Mouse (Mus musculus): Measurements from ENCODE around the gene Ubc.
"Not testable (repeated sequence)": the region's sequence is repeated elsewhere in the genome, so short reads cannot be mapped to it uniquely, and the experiment has no call there.

Ubc gene

GRCm38 (mm10) chr5:125389579-125390441, at the start of gene Ubc:
Gene Ubc (minus strand): TSS chr5:125390202.
- DNase-seq, result peak; percentile 95

DNA sequence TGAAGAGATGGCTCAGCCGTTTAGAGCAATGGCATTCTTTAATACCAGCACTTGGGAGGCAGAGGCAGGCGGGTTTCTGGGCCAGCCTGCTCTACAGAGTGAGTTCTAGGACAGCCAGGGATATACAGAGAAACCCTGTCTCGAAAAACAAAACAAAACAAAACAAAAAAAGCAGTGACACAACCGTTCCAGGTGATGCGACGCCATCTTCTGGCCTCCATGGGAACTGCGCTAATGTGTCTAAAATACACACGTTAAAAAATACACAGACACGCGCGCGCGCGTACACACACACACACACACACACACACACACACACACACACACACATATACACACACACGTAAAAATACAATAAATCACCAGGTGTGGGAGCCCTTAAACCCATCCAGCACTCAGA, 44.3 kb upstream of the Ubc start:
- DNase-seq, result not testable (repeated sequence)

DNA sequence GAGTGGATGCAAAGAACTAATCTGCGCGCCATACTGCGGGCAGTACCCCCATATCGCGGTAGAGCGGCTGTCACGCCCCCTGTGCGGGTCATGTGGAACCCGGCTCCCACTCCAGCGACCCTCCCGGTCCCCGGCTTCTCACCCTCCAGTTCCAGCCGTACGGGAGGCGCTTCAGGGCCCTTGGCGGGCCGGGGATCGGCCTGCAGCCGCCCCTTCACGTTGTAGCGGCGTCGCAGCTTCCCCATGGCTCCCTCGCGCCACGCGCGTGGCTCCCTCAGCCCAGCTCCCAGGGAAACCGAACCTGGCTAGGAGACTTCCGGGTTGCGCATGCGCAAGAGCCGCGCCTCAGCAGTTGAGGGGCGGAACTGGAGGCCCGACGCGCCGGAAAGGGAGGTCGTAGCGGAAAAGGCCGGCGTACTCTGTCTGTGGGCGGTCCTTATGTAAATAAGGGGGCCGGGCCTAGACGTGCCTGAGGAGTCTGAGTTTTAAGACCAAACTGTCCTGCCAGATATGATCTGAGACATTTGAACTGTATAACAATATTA, 43.9 kb upstream of the Ubc start, which contains the start of gene Dhx37:
Dhx37 (minus strand) TSS at position 329 of the 545 bp plus-strand sequence.
- DNase-seq, result peak; percentile 97

DNA sequence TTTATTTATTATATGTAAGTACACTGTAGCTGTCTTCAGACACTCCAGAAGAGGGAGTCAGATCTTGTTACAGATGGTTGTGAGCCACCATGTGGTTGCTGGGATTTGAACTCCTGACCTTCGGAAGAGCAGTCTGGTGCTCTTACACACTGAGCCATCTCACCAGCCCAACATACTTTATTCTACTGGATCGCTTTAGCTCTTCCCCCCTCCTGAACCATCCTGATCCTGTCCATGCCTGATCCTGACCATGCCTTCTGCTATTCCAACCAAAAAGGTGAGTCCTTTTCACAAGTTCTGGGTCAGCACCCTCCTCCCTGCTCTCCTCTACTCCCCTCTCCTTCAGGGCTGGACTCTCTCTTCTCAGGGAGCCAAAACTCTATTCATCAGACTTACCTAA, 42.3 kb upstream of the Ubc start:
- not testable (repeated sequence) for DNase-seq

DNA sequence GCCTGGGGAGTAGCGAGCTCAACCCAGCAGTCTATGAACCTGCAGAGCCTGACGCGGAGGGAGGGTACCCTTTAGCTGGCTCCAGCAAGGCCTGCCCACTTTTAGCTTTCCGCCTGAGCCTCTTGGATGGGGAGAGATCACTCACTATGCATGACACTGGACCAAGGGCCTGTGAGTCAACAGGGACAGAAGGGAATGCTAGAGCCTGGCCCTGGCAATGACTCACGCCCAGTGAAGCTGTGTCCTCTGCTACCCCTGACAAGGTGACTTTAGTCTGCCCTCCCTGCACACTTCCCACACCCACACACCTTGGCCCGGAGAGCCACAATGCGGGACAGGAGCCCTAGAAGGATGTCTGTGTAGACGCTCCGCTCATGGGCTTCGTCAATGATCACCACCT, 36.3 kb upstream of the Ubc start:
- DNase-seq, result no peak

- DNase-seq, result no peak
These were observed 35.8 kb upstream of the Ubc start for GRCm38 (mm10) chr5:125425698-125426276.

DNA sequence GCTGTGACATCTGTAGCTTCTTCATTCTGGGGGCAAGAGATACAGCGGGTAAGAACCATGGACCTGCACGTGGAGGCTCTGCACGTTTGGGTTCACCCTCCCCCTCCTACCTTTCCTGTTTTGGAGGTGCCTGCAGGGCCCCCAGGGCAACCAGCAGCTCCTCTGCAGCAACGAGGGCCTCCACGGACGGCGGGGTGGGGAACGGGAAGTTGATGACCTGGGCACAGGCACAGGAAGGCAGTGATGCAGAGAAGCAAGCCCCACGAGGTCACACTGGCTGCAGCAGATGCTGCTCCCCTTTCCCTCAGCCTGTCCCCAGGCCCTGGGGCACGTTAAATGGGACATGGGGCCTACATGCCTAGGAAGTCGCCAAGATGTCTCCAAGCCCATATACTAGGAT, 29.1 kb upstream of the Ubc start:
- DNase-seq, result no peak

GRCm38 (mm10) chr5:125418636-125419035, 28.6 kb upstream of the Ubc start:
- DNase-seq, result no peak

DNA sequence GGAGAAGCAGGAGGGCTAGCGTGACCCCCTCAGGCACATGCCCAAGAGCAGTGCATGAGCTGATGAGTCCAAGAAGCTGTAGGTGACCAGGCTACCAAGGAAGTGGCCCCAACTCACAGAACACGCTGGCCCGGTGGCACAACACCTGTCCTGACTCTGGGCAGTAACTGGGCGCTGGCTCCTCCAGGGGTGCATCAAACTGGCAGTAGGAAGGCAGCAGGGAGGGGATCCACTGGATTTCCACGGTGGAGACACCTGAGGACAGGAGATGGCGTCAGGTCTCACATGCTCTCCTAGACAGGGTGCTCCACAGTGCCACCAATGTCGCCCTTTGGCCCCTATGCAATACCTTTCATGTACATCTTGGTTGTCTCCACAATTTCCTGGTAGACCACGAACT, 26.2 kb upstream of the Ubc start:
- DNase-seq, result no peak

GRCm38 (mm10) chr5:125413763-125414162, 23.8 kb upstream of the Ubc start:
- DNase-seq, result no peak

GRCm38 (mm10) chr5:125412536-125412935, 22.5 kb upstream of the Ubc start:
- DNase-seq, result not testable (repeated sequence)

- DNase-seq, result peak; percentile 80
These were observed 22.0 kb upstream of the Ubc start for GRCm38 (mm10) chr5:125411972-125412530.

DNA sequence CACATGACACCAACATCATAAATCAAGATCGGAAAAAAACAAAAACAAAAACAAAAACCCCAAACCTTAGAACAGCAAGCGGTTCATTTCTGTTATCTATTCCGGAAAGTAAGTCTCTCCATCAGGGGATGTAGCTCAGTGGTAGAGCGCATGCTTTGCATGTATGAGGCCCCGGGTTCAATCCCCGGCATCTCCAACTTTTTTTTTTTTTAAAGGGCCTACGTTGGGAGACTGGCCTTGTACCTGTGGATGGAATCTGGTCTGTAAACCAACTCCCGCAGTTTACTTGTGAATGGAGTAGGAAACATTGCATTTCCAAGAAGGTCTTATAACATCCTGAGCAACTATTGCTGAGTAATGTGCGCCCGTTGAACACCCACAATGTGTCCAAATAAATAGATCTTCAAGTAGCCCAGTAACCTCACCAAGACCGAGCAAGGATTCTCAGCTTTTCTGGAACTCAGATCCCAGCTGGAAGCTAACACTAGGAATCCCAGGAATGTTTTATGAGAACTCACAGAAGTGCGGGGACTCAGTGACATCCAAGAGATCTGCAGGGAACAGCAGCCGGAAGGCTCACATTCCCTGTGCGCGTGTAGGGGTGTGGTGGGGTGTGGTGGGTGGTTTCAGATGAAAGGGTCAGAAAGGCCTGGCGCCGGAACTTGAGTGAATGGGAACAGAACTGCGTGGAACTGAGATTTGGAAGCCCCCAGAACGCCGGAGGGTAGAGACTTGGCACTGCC, 19.5 kb upstream of the Ubc start:
- peak; percentile 34 for DNase-seq

GRCm38 (mm10) chr5:125408842-125409241, 18.8 kb upstream of the Ubc start:
- peak; percentile 86 for DNase-seq

DNA sequence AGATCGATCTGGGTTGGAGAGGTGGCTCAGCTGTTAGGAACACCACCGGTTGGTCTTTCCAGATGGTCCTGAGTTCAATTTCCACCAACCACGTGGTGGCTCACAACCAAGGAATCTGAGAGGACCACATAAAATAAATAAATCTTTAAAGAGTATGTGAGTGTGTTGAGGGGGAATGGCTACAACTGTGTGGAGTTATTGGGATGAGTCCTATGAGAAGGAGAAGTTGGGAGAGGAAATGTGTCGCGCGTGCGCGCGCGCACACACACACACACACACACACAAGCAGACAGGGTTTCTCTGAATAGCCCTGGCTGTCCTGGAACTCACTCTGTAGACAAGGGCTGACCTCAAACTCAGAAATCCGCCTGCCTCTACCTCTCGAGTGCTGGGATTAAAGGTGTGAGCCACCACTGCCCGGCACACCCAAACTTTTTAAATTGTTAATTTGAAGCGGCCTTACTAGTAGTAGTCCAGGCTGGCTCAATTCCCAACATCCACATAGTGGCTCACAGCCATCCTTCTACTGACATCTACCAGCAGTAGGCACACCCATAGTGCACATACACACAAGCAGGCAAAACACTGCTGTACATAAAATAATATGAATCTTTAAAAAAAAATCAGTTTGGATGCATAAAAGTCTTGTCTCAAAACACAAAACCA, 18.0 kb upstream of the Ubc start:
- DNase-seq, result no peak

DNA sequence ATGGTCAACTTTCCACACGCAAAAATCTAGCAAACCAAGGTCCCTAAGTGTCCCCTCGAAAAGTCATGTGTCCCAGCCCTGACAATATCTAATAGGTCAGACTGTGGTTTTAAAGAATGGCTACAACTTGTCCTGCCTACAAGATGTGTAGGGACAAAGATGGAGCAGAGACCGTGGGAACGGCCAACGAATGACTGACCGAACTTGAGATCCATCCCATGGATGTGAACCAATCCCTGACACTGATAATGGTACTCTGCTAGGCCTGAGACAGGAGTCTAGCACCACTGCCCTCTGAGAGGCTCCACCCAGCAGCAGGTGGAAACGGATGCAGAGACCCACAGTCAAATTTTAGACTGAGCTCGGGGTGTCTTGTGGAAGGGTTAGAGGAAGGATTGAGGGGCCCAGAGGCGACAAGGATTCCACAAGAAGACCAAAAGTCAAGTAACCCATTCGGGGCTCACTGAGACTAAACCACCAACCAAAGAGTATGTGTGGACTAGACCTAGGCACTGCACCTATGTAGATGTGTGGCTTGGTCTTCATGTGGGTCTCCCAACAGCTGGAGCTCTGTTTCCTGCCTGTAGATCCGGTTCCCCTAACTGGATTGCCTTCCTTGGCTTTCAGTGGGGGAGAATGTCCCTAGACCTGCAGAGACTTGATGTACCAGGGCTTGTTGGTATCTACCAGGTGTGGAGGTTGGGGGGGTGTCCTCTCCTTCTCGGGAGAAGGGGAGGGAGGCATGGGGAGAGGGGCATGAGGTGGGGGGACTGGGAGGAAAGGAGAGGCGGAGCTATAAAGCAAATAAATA, 17.2 kb upstream of the Ubc start:
- DNase-seq, result no peak

DNA sequence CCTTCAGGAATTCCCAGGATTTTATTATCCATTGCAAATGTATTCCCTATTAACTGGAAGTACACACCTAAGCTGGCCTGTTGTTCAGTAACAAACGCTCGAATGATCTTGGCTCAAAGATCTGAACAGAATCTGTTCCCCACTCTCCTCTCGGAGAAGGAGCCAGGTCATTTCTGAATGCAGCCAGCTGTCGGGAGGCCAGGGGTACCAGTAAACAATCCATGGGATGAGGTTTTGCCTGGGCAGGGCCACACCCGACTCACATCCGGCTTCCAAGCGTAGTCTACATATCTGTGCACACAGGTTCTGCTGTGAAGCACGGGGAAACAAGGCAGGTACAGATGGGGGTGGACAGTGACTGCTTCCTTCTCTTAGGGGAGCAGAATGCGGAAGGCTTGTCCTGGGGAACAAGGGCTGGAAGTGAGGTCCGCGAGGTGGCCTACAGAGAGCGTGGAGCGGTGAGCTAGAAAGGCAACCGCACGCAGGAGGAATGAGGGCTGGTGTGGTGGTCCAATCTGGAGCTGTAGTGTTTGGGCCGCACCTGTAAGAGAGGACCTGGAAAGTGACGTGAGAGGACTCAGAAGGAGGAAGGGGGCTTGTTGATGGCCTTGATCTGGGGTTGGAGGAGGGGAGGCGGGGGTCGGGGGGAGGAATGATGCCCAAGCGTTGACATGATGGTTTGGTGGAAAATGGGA, 16.5 kb upstream of the Ubc start:
- DNase-seq, result peak; percentile 79

DNA sequence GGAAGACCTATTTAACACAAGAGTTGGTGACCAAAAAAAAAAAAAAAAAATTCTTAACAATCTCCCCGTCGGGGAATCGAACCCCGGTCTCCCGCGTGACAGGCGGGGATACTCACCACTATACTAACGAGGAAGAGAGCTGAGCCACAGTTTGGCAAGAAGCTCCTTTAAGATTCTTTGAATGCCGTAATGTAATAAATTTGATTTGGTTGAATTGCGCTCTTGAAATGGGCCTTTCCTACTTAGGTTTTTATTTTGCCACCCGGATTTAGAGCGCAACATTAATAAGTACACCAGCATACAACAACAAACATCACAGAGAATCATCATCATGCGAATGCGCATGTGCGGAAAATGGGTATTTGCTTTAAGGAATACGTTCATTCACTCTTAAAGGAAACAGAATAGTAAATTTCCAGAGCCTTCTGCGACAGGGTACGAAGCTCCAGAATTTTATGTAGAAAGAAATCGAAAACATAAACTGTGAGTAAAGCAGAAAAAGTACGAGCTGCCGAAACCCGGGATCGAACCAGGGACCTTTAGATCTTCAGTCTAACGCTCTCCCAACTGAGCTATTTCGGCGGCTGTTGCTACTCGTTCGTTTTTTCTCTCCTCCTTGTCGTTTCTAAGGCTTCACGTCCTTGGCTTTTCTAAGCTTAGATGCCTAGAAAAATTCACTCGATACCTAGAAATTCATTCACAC, 15.7 kb upstream of the Ubc start:
- DNase-seq, result peak; percentile 90

DNA sequence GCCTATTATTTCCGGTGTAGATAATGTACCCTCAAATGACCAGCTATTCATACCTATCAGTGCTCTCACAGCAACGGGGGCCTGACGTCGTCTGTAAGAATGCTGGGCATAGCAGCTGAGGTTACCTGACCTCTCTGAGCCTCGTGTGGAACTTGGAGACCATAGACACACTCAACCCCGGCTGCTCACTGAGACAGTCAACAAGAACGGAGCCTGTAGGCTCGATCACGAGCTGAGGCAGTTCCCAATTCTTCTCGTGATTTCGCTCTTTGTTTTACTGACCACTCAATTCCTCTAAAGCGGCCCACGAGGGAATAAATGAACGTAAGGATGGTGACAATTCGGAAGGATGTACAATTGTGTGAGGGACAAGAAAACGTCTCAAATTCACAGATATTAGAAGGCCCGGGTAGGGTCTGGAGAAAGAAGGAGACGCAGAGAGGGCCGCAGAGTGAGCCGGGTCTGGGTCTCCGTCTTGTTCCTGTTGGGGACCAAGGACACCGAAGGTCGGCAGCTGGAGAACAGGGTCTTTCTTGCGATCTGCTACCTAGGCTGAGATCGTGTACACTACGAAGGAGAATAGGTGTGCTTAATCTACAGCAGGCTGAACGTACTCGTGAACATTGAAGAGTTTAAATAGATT, 15.0 kb upstream of the Ubc start:
- peak; percentile 52 for DNase-seq

DNA sequence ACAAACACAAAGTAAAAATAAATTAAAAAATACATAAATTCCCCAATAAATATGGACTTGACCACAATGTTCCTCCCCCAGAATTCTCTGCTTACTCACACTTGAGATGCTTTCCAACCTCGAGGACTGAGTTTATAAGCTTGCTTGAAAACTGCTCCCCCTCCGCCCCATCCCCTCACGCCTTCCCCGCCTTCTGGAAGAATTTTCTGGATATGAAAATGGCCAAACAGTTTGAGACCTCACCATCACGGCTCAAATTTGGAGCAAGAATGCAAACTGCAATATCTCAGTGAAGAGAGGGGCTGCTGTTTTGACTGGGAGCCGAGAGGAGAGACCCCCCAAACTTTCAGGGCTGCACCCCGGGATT, 14.5 kb upstream of the Ubc start:
- peak; percentile 51 for DNase-seq

All from lung, postnatal 10 days (tissue).